Mouse (Mus musculus) bone marrow macrophage, adult 2 months (primary cell): ENCODE measurements around the gene Egln1.

Experiments used
- CTCF ChIP-seq: IDR thresholded peaks from 2 replicates; pipeline ENCODE4 v1.5.1; 2012; ENCODE audit warnings: low read depth, mild to moderate bottlenecking, low read length, moderate library complexity
- POLR2A ChIP-seq: IDR thresholded peaks from 2 replicates; pipeline ENCODE4 v1.6.1; 2012; ENCODE audit warnings: mild to moderate bottlenecking, low read depth, low read length, borderline replicate concordance

- no peak for TF ChIP-seq POLR2A
- no peak for TF ChIP-seq CTCF
Measured at GRCm38 (mm10) chr8:124862321-124863162, 86.6 kb downstream of the Egln1 start, which contains the start of the genes Gnpat and 2810004N23Rik.
